Mouse (Mus musculus) intestine, postnatal 0 days (tissue): ENCODE measurements around the gene Gm28051. TPM values are rescaled to one million over a fixed set of nuclear protein-coding genes. Genes with fewer than 3 reads are reported as not detected.

Source experiments
- ATAC-seq: fragments of 200-750 bp; cut with Nextera tagmentation; 2 replicates; pipeline ENCODE4 v1.8.0; 2017; ENCODE audit warnings: mild to moderate bottlenecking, moderate TSS enrichment, moderate library complexity
- H3K27ac ChIP-seq: fragments of 300-500 bp; sonication (generic); 2 replicates; pipeline ENCODE4 v1.5.1; 2014; ENCODE audit warnings: mild to moderate bottlenecking, low read depth, low read length, moderate library complexity
- H3K27me3 ChIP-seq: fragments of 300-500 bp; sonication (generic); replicated peaks from 2 replicates; pipeline ENCODE4 v1.6.1; 2014; ENCODE audit warnings: low read length, mixed read lengths; ENCODE audit not compliant: control insufficient read depth, insufficient read depth
- H3K36me3 ChIP-seq: fragments of 300-500 bp; sonication (generic); 2 replicates; pipeline ENCODE4 v1.6.1; 2014; ENCODE audit warnings: mild to moderate bottlenecking, moderate library complexity; ENCODE audit not compliant: control insufficient read depth, insufficient read depth
- H3K4me1 ChIP-seq: fragments of 300-500 bp; sonication (generic); replicated peaks from 2 replicates; pipeline ENCODE4 v1.6.1; 2014; ENCODE audit warnings: antibody characterized with exemption, low read length, mixed read lengths; ENCODE audit not compliant: control insufficient read depth, insufficient read depth
- H3K4me2 ChIP-seq: fragments of 300-500 bp; sonication (generic); replicated peaks from 2 replicates; pipeline ENCODE4 v1.6.1; 2014; ENCODE audit warnings: low read depth, mild to moderate bottlenecking, moderate library complexity
- H3K4me3 ChIP-seq: fragments of 300-500 bp; sonication (generic); 2 replicates; pipeline ENCODE4 v1.5.1; 2014; ENCODE audit warnings: low read depth, low read length
- H3K9ac ChIP-seq: fragments of 300-500 bp; sonication (generic); 2 replicates; pipeline ENCODE4 v1.6.1; 2014; ENCODE audit warnings: mild to moderate bottlenecking, low read depth, low read length
- H3K9me3 ChIP-seq: fragments of 300-500 bp; sonication (generic); 2 replicates; pipeline ENCODE4 v1.6.1; 2016; ENCODE audit warnings: mixed run types; ENCODE audit not compliant: control insufficient read depth
- CTCF ChIP-seq: sonication (generic); IDR thresholded peaks from 2 replicates; pipeline ENCODE4 v1.5.1; 2016; ENCODE audit warnings: low read depth, mild to moderate bottlenecking, control low read depth, antibody characterized with exemption, moderate library complexity
- WGBS: fragments of 180-500 bp; shearing (Covaris S2); extraction: QIAGEN DNeasy Blood & Tissue Kit; methylation state at CpG from one replicate; pipeline ENCODE4 v1.1.7; 2014; 5-methylcytosine and 5-hydroxymethylcytosine counted together
- polyA plus RNA-seq: library from polyadenylated mRNA; unstranded; fragments of >200 nt; fragmentation: Nextera tagmentation; extraction: Ambion mirVana; gene quantifications from 2 replicates; pipeline ENCODE4 v1.2.1, GENCODE M21; 2015

Gm28051 gene
- polyA plus RNA-seq, 1 experiment from 2014 or later: not detected

DNA sequence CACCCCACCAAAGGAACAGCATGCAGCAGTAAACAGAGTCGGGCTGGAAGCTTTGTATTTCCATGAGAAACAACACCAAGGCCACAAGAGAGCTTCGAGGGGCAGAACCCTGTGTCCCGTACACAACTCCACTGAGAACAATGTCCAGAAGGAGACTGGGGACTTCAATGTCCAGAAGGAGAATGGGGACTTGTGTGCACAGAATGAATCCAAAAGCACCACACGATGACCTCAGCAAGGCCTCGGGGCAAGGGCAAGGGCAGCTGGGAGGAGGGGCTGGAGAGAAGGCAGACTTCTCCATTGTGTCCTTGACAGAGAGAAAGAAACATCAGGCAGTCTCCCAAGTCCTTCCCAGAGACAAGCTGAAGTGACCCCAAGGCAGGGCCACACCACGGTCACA is 78.7 kb downstream of the Gm28051 start:
- Histone ChIP-seq H3K4me2 (no peak overlapping the region), H3K4me3 (no peak overlapping the region), H3K4me1 (peaks cover 26% of the 10 kb centered on the region), H3K36me3 (peaks cover 25% of the 10 kb centered on the region), H3K27ac (peak overlapping the region; percentile 35; the same call in 1 of the 2 replicates), H3K9me3 (no peaks in the 10 kb centered on the region), H3K27me3 (no peaks in the 10 kb centered on the region), H3K9ac (no peak overlapping the region)
- ATAC-seq: no peak
- 62% methylated on average over 6 of the region's 6 CpGs for WGBS
- no peak for TF ChIP-seq CTCF

GRCm38 (mm10) chr12:102677089-102677488 is 80.5 kb downstream of the Gm28051 start:
- H3K27me3 ChIP-seq: no peaks in the 10 kb centered on the region
- no peak overlapping the region for H3K27ac ChIP-seq
- no peak overlapping the region for H3K9ac ChIP-seq
- peaks cover 27% of the 10 kb centered on the region for H3K4me1 ChIP-seq
- ATAC-seq: no peak
- no peak for TF ChIP-seq CTCF
- peaks cover 26% of the 10 kb centered on the region for H3K36me3 ChIP-seq
- H3K9me3 ChIP-seq: no peaks in the 10 kb centered on the region
- WGBS: 82% methylated on average over 3 of the region's 3 CpGs
- no peak overlapping the region for H3K4me3 ChIP-seq
- H3K4me2 ChIP-seq: no peak overlapping the region

DNA sequence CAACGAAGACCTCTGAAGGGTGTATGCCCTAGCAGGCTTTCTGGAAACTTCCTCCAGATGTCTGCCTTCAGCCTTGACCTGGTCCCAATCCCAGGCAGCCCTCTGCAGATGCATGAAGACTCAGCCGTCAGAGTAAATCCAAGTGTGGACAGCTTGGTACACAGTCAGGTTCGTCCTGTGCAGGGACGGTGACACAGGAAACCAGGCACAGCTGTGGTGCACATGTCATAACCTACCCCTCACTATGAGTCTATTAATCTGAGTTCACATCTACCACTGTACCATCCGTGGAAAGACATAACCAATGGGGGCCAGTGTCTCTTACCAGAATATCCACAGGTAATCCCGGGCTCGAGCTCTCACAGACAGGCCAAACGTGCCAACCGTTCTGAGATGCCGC is 83.0 kb downstream of the Gm28051 start:
- Histone ChIP-seq H3K36me3 (peaks cover 26% of the 10 kb centered on the region), H3K27ac (no peak overlapping the region), H3K4me1 (peaks cover 16% of the 10 kb centered on the region), H3K4me3 (no peak overlapping the region), H3K9me3 (no peaks in the 10 kb centered on the region), H3K9ac (no peak overlapping the region), H3K4me2 (no peak overlapping the region), H3K27me3 (no peaks in the 10 kb centered on the region)
- no peak for TF ChIP-seq CTCF
- ATAC-seq: no peak
- 86% methylated on average over 10 of the region's 10 CpGs for WGBS

GRCm38 (mm10) chr12:102674123-102674522 is 83.4 kb downstream of the Gm28051 start:
- no peak overlapping the region for H3K4me2 ChIP-seq
- no peaks in the 10 kb centered on the region for H3K9me3 ChIP-seq
- no peak overlapping the region for H3K4me3 ChIP-seq
- H3K27me3 ChIP-seq: no peaks in the 10 kb centered on the region
- no peak overlapping the region for H3K9ac ChIP-seq
- ATAC-seq: no peak
- H3K27ac ChIP-seq: no peak overlapping the region
- peaks cover 26% of the 10 kb centered on the region for H3K36me3 ChIP-seq
- no peak for TF ChIP-seq CTCF
- 89% methylated on average over 13 of the region's 13 CpGs for WGBS
- peaks cover 16% of the 10 kb centered on the region for H3K4me1 ChIP-seq

- WGBS: 64% methylated on average over 20 of the region's 20 CpGs
- no peak overlapping the region for H3K4me2 ChIP-seq
- no peaks in the 10 kb centered on the region for H3K27me3 ChIP-seq
- TF ChIP-seq CTCF: no peak
- H3K4me1 ChIP-seq: peaks cover 11% of the 10 kb centered on the region; the same call in 1 of the 2 replicates
- H3K36me3 ChIP-seq: peaks cover 27% of the 10 kb centered on the region
- no peaks in the 10 kb centered on the region for H3K9me3 ChIP-seq
- no peak overlapping the region for H3K9ac ChIP-seq
- peak; percentile 25; the same call in 1 of the 2 replicates for ATAC-seq
- no peak overlapping the region for H3K4me3 ChIP-seq
- H3K27ac ChIP-seq: peak overlapping the region; percentile 36; the same call in 1 of the 2 replicates
Measured at GRCm38 (mm10) chr12:102672857-102673839, 84.4 kb downstream of the Gm28051 start.

- no peaks in the 10 kb centered on the region for H3K27me3 ChIP-seq
- peaks cover 11% of the 10 kb centered on the region; the same call in 1 of the 2 replicates for H3K4me1 ChIP-seq
- 0 out of 2 replicates have a peak overlapping the region, but pooled peaks have one; percentile 22 for H3K9ac ChIP-seq
- peaks cover 37% of the 10 kb centered on the region for H3K36me3 ChIP-seq
- no peak for ATAC-seq
- H3K27ac ChIP-seq: no peak overlapping the region
- 32% methylated on average over 8 of the region's 8 CpGs for WGBS
- no peak overlapping the region for H3K4me2 ChIP-seq
- H3K9me3 ChIP-seq: no peaks in the 10 kb centered on the region
- TF ChIP-seq CTCF: no peak
- no peak overlapping the region for H3K4me3 ChIP-seq
Measured at GRCm38 (mm10) chr12:102672176-102672575, 85.4 kb downstream of the Gm28051 start.
